Mouse (Mus musculus): ENCODE results near the gene Atf3.

DNA sequence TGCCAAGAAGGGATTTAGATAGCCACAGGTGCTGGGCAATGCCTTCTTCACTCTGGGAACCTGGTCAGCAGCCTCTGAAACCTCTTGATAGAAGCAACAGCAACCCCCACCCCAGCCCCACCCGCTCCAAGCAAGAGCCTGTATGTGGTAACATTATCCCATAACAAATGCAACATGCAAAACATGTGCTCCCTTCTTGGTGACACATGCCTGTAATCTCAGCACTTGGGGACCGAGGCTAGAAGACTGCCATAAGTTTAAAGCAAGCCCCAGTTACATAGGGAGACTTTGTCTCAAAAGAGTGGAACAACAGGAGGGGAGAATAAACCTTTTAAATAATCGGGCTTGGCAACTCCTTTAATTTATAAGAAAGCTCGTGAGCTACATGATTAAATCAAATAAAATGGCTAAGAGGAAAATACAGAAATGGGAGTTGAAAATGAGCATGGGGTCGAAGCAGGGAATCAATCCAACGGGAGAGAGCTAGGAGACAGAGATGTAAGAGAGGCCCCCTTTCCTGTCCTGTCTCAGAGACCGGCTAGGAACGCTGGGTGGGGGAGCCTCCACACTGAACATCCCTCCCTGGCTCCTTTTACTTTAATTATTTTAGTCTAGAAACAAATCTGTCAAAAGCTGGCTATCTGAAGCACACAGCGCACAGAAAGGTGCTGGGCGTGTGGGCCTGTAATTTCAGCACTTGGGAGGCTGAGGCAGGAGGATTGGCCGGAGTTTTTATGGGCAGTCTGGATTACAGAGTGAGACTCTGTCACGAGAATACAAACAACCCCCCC lies 36.2 kb downstream of the Atf3 start:
- no peak for TF ChIP-seq CTCF (IDR thresholded peaks at IDR 0.05; ENCODE audit: extremely low read depth, insufficient read depth, insufficient read length, insufficient replicate concordance)
- no peak for TF ChIP-seq POLR2A (IDR thresholded peaks at IDR 0.05; ENCODE audit: low read depth, low read length)
